Mouse (Mus musculus): ENCODE results near the gene Meis2.

The Meis2 gene

GRCm38 (mm10) chr2:116045048-116045447, 20.6 kb downstream of the Meis2 start:
- DNase-seq, result no peak

- no peak for DNase-seq
These were observed 22.5 kb downstream of the Meis2 start for GRCm38 (mm10) chr2:116042934-116043698.

GRCm38 (mm10) chr2:116042447-116042846, 23.2 kb downstream of the Meis2 start:
- no peak for DNase-seq

GRCm38 (mm10) chr2:116041683-116042262, 23.9 kb downstream of the Meis2 start:
- DNase-seq, result no peak

GRCm38 (mm10) chr2:116035345-116035744, 30.3 kb downstream of the Meis2 start:
- no peak for DNase-seq

GRCm38 (mm10) chr2:116028127-116028526, 37.5 kb downstream of the Meis2 start:
- DNase-seq, result no peak

GRCm38 (mm10) chr2:116022876-116023275, 42.8 kb downstream of the Meis2 start:
- no peak for DNase-seq

- DNase-seq, result no peak
These were observed 43.7 kb downstream of the Meis2 start for GRCm38 (mm10) chr2:116021931-116022330.

- no peak for DNase-seq
These were observed 44.6 kb downstream of the Meis2 start for GRCm38 (mm10) chr2:116021046-116021445.

- no peak for DNase-seq
These were observed 45.1 kb downstream of the Meis2 start for GRCm38 (mm10) chr2:116020451-116020951.

GRCm38 (mm10) chr2:116019959-116020358, 45.7 kb downstream of the Meis2 start:
- DNase-seq, result no peak

GRCm38 (mm10) chr2:116019466-116019794, 46.2 kb downstream of the Meis2 start:
- DNase-seq, result no peak

GRCm38 (mm10) chr2:116018781-116019465, 46.7 kb downstream of the Meis2 start:
- DNase-seq, result no peak

GRCm38 (mm10) chr2:116015520-116015919, 50.1 kb downstream of the Meis2 start:
- no peak for DNase-seq

GRCm38 (mm10) chr2:116010469-116010868, 55.2 kb downstream of the Meis2 start:
- no peak for DNase-seq

GRCm38 (mm10) chr2:116010061-116010460, 55.6 kb downstream of the Meis2 start:
- no peak for DNase-seq

GRCm38 (mm10) chr2:116009097-116009970, 56.3 kb downstream of the Meis2 start:
- DNase-seq, result peak; percentile 18

GRCm38 (mm10) chr2:116002354-116002753, 63.3 kb downstream of the Meis2 start:
- DNase-seq, result no peak

- DNase-seq, result no peak
These were observed 64.1 kb downstream of the Meis2 start for GRCm38 (mm10) chr2:116001352-116002138.

GRCm38 (mm10) chr2:116000514-116000913, 65.1 kb downstream of the Meis2 start:
- no peak for DNase-seq

- no peak for DNase-seq
These were observed 66.8 kb downstream of the Meis2 start for GRCm38 (mm10) chr2:115998802-115999201.

- DNase-seq, result no peak
These were observed 69.2 kb downstream of the Meis2 start for GRCm38 (mm10) chr2:115996438-115996837.
